Mouse (Mus musculus): ENCODE results near the gene Myl12a. TPM values are rescaled to one million over a fixed set of nuclear protein-coding genes. Genes with fewer than 3 reads are reported as not detected.

Myl12a gene
- polyA plus RNA-seq, 1 experiment: 119 TPM

DNA sequence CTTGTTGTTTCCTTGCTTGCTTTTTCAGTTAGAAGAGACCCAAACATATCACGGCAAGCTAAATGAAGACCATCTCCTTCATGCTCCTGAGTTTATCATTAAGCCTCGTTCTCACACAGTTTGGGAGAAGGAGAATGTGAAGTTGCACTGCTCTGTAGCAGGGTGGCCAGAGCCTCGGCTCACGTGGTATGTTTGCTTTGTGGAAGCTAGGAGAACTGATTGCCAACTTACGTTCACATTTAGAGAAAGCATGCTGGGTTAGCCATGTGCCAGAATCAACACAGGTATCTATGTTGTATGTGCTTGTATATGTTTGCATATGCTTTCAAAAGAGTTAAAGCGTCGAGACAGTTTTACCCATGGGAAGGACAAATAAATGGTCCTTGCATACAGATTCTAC is 34.5 kb upstream of the Myl12a start:
- Histone ChIP-seq H3K27ac (ENCODE audit: control insufficient read depth, insufficient read depth, low read depth, low read length, poor library complexity) (no peak overlapping the region), H3K4me1 (ENCODE audit: control insufficient read depth, insufficient read depth, low read length) (no peaks in the 10 kb centered on the region), H3K4me3 (replicated peaks; ENCODE audit: control insufficient read depth, low read depth, low read length) (no peak overlapping the region)
- TF ChIP-seq POLR2A (IDR thresholded peaks at IDR 0.05; ENCODE audit: borderline replicate concordance, control insufficient read depth, low read depth, low read length) (no peak), CTCF (IDR thresholded peaks at IDR 0.05; ENCODE audit: control insufficient read depth, insufficient read depth, low read length) (no peak)
- 87% methylated on average over 7 of the region's 7 CpGs for WGBS

DNA sequence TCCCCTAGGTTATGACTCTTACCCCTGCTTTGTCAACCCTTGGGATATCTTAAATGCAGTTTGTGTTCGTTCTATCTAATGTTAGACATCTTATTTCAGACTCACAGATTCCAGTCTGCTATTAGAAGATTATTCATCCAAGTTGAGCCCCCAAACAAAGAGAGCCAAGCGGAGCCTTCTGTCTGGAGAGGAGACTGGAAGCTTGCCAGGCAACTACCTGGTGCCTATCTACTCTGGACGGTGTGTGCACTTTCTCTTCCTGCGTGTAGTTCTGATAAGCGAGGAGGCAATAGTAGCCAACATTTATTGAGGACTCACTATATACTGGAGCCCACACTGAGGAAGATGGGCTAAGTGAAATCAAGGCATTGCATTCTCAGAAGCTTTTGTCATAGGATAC is 31.8 kb upstream of the Myl12a start:
- no peak for TF ChIP-seq POLR2A (IDR thresholded peaks at IDR 0.05; ENCODE audit: borderline replicate concordance, control insufficient read depth, low read depth, low read length)
- TF ChIP-seq CTCF (IDR thresholded peaks at IDR 0.05; ENCODE audit: control insufficient read depth, insufficient read depth, low read length): no peak
- H3K4me3 ChIP-seq (replicated peaks; ENCODE audit: control insufficient read depth, low read depth, low read length): no peak overlapping the region
- no peak overlapping the region for H3K27ac ChIP-seq (ENCODE audit: control insufficient read depth, insufficient read depth, low read depth, low read length, poor library complexity)
- WGBS: 60% methylated on average over 5 of the region's 5 CpGs
- H3K4me1 ChIP-seq (ENCODE audit: control insufficient read depth, insufficient read depth, low read length): no peaks in the 10 kb centered on the region

DNA sequence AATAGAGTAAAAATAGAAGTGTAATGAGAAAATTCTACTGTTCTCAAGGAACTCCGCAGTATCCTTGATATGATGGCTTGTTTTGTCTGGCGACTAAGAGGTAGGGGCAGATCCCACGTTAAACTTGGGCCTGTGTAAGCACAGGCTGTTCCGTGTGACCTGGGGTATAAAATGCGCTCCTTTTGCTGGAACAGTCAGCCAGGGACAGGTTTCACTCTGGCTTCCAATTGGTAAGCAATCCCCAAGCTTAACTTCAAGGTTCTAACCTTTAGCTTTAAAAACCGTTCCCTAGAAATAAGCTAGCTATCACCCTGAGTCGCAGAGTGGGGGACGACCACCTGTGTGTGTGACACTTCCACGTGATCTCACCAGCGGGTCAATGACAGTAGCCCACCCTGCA is 30.0 kb upstream of the Myl12a start:
- WGBS: 89% methylated on average over 10 of the region's 10 CpGs
- Histone ChIP-seq H3K27ac (ENCODE audit: control insufficient read depth, insufficient read depth, low read depth, low read length, poor library complexity) (no peak overlapping the region), H3K4me3 (replicated peaks; ENCODE audit: control insufficient read depth, low read depth, low read length) (no peak overlapping the region), H3K4me1 (ENCODE audit: control insufficient read depth, insufficient read depth, low read length) (no peaks in the 10 kb centered on the region)
- TF ChIP-seq POLR2A (IDR thresholded peaks at IDR 0.05; ENCODE audit: borderline replicate concordance, control insufficient read depth, low read depth, low read length) (no peak), CTCF (IDR thresholded peaks at IDR 0.05; ENCODE audit: control insufficient read depth, insufficient read depth, low read length) (no peak)

DNA sequence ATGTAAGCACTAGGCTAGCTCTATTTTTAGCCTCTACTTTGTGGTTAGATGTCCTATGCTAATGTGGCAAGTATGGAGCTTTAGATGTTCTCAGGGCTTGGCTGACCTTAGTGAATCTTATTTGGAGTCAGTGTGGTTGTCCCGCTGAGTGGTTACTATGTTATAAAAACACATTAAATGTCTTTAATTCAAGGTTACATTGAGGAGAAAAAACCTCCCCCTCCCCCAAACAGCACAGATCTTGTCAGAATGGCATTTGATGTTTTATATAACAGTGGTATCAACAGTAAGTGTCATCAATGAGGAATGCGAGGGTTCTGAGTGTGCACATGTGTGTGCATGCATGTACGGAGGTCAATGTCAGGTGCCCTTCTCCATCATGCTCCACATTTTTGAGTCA is 24.5 kb upstream of the Myl12a start:
- TF ChIP-seq POLR2A (IDR thresholded peaks at IDR 0.05; ENCODE audit: borderline replicate concordance, control insufficient read depth, low read depth, low read length) (no peak), CTCF (IDR thresholded peaks at IDR 0.05; ENCODE audit: control insufficient read depth, insufficient read depth, low read length) (no peak)
- H3K4me3 ChIP-seq (replicated peaks; ENCODE audit: control insufficient read depth, low read depth, low read length): no peak overlapping the region
- no peaks in the 10 kb centered on the region for H3K4me1 ChIP-seq (ENCODE audit: control insufficient read depth, insufficient read depth, low read length)
- WGBS: 84% methylated on average over 3 of the region's 3 CpGs
- no peak overlapping the region for H3K27ac ChIP-seq (ENCODE audit: control insufficient read depth, insufficient read depth, low read depth, low read length, poor library complexity)

DNA sequence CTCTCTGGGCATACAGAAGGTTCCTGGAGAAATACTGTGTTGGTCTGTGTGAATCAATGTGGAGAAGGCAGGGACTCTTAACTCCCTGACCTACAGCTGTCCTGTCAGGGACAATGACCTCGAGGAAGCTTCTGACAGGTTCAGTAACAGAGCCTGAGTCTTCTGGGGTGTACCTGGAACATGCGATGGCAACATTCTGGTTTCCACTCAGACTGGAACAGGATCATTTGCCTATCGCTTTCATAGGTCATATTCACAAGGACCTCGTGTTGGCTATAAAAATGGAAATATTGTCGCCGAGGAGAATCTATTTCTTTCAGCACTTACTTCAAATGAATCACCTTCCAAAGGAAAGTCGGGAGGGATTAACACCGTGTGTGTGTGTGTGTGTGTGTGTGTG is 23.2 kb upstream of the Myl12a start:
- Histone ChIP-seq H3K27ac (ENCODE audit: control insufficient read depth, insufficient read depth, low read depth, low read length, poor library complexity) (no peak overlapping the region), H3K4me1 (ENCODE audit: control insufficient read depth, insufficient read depth, low read length) (no peaks in the 10 kb centered on the region), H3K4me3 (replicated peaks; ENCODE audit: control insufficient read depth, low read depth, low read length) (no peak overlapping the region)
- 77% methylated on average over 8 of the region's 8 CpGs for WGBS
- no peak for TF ChIP-seq CTCF (IDR thresholded peaks at IDR 0.05; ENCODE audit: control insufficient read depth, insufficient read depth, low read length)
- no peak for TF ChIP-seq POLR2A (IDR thresholded peaks at IDR 0.05; ENCODE audit: borderline replicate concordance, control insufficient read depth, low read depth, low read length)

DNA sequence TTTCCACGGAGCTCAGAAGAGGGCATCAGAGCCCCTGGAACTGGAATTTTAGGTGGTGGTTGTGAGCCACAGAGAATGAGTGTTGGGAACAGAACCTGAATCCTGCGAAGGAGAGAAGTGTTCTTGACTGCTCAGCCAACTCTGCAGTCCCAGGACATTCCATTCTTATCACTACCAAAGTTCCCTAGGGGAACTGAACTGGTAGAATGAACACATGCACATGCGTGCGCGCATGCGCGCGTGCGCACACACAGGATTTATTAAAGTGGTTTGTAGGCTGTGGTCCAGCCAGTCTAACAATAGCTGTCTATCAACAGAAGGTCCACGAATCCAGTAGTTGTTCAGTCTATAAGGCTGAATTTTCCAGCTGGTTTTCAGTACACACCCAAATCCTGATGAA is 21.4 kb upstream of the Myl12a start:
- Histone ChIP-seq H3K27ac (ENCODE audit: control insufficient read depth, insufficient read depth, low read depth, low read length, poor library complexity) (no peak overlapping the region), H3K4me1 (ENCODE audit: control insufficient read depth, insufficient read depth, low read length) (no peaks in the 10 kb centered on the region), H3K4me3 (replicated peaks; ENCODE audit: control insufficient read depth, low read depth, low read length) (no peak overlapping the region)
- 88% methylated on average over 10 of the region's 10 CpGs for WGBS
- TF ChIP-seq CTCF (IDR thresholded peaks at IDR 0.05; ENCODE audit: control insufficient read depth, insufficient read depth, low read length) (no peak), POLR2A (IDR thresholded peaks at IDR 0.05; ENCODE audit: borderline replicate concordance, control insufficient read depth, low read depth, low read length) (no peak)

DNA sequence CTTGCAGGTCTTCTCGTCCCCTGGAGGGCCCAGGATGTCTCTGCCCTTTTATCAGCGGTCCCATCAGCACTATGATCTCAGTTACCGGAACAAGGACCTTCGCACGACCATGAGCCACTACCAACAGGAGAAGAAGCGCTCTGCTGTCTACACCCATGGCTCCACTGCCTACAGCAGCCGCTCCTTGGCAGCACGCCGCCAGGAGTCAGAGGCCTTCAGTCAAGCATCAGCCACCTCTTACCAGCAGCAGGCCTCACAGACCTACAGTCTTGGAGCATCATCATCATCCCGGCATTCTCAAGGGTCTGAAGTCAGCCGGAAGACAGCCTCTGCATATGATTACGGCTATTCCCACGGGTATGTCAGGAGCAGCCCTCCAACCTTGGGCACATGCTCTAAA is 20.2 kb upstream of the Myl12a start:
- TF ChIP-seq CTCF (IDR thresholded peaks at IDR 0.05; ENCODE audit: control insufficient read depth, insufficient read depth, low read length) (no peak), POLR2A (IDR thresholded peaks at IDR 0.05; ENCODE audit: borderline replicate concordance, control insufficient read depth, low read depth, low read length) (no peak)
- Histone ChIP-seq H3K27ac (ENCODE audit: control insufficient read depth, insufficient read depth, low read depth, low read length, poor library complexity) (no peak overlapping the region), H3K4me3 (replicated peaks; ENCODE audit: control insufficient read depth, low read depth, low read length) (no peak overlapping the region), H3K4me1 (ENCODE audit: control insufficient read depth, insufficient read depth, low read length) (no peaks in the 10 kb centered on the region)
- 86% methylated on average over 13 of the region's 13 CpGs for WGBS

DNA sequence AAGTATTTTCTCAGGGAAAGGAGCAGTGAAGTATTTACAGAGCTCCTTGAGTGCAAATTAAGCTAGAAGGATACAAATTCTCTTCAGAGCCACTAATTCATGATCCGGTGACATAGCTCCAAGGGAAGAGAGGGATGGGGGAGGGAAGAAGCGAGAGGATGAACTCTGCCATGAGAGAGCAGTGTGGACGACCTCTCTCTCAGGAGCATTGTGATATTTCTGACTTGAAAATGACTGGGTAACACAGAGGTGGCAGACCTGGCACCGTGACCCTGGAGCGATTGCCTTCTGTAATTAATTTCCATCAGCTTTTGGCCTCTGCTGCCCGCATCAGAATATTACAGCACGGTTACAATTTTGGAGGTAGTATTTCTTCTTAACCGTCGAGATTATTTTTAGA is 17.2 kb upstream of the Myl12a start:
- TF ChIP-seq CTCF (IDR thresholded peaks at IDR 0.05; ENCODE audit: control insufficient read depth, insufficient read depth, low read length) (no peak), POLR2A (IDR thresholded peaks at IDR 0.05; ENCODE audit: borderline replicate concordance, control insufficient read depth, low read depth, low read length) (no peak)
- no peak overlapping the region for H3K4me3 ChIP-seq (replicated peaks; ENCODE audit: control insufficient read depth, low read depth, low read length)
- H3K4me1 ChIP-seq (ENCODE audit: control insufficient read depth, insufficient read depth, low read length): no peaks in the 10 kb centered on the region
- no peak overlapping the region for H3K27ac ChIP-seq (ENCODE audit: control insufficient read depth, insufficient read depth, low read depth, low read length, poor library complexity)
- WGBS: 79% methylated on average over 9 of the region's 9 CpGs

DNA sequence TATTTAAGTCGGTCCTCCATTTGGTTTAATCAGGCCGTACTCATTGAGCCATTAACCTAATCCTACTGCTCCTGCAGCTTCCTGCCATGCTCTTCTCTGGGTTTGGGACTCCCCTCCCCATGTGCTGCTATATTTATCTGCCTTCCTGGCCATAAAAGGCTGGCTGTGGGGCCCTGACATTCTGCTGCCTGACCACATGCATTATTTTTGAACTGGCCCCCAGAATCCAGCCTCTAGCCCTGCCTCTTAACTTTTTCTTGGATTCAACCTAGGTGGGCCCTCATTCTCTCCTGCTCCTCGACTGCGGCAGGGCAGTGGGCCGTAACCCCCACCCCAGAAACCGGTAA is 16.6 kb upstream of the Myl12a start:
- TF ChIP-seq CTCF (IDR thresholded peaks at IDR 0.05; ENCODE audit: control insufficient read depth, insufficient read depth, low read length): no peak
- TF ChIP-seq POLR2A (IDR thresholded peaks at IDR 0.05; ENCODE audit: borderline replicate concordance, control insufficient read depth, low read depth, low read length): no peak
- H3K27ac ChIP-seq (ENCODE audit: control insufficient read depth, insufficient read depth, low read depth, low read length, poor library complexity): no peak overlapping the region
- 60% methylated on average over 6 of the region's 6 CpGs for WGBS

More for the DNA sequence above, 16.6 kb upstream of the Myl12a start:
- no peak overlapping the region for H3K4me3 ChIP-seq (replicated peaks; ENCODE audit: control insufficient read depth, low read depth, low read length)
- H3K4me1 ChIP-seq (ENCODE audit: control insufficient read depth, insufficient read depth, low read length): no peaks in the 10 kb centered on the region; the same call in 1 of the 2 replicates

All from bone marrow, adult 2 months (tissue).